Mouse (Mus musculus) monocyte, adult 59 days (primary cell): ENCODE data around the gene Hoxa13. TPM values are rescaled to one million over a fixed set of nuclear protein-coding genes. Genes with fewer than 3 reads are reported as not detected.

Experiments used
- total RNA-seq, 2 experiments: library from RNA; stranded (reverse); gene quantifications; one replicate each; pipeline ENCODE4 v1.2.4; 2023

Hoxa13 gene
- not detected for total RNA-seq

GRCm38 (mm10) chr6:52260654-52261575, at the start of gene Hoxa13:
Gene Hoxa13, minus strand, starts transcription at chr6:52260880.

GRCm38 (mm10) chr6:52245757-52246142, 14.9 kb downstream of the Hoxa13 start, which contains the start of gene Hoxa11:
Gene Hoxa11, minus strand, starts transcription at chr6:52245810.

GRCm38 (mm10) chr6:52240389-52241000, 20.2 kb downstream of the Hoxa13 start, which contains the start of gene Hoxa10:
Gene Hoxa10, minus strand, starts transcription at chr6:52240854.

GRCm38 (mm10) chr6:52230516-52231165, 30.0 kb downstream of the Hoxa13 start, which contains the start of gene Hoxa9:
Gene Hoxa9, minus strand, starts transcription at chr6:52231089.

DNA sequence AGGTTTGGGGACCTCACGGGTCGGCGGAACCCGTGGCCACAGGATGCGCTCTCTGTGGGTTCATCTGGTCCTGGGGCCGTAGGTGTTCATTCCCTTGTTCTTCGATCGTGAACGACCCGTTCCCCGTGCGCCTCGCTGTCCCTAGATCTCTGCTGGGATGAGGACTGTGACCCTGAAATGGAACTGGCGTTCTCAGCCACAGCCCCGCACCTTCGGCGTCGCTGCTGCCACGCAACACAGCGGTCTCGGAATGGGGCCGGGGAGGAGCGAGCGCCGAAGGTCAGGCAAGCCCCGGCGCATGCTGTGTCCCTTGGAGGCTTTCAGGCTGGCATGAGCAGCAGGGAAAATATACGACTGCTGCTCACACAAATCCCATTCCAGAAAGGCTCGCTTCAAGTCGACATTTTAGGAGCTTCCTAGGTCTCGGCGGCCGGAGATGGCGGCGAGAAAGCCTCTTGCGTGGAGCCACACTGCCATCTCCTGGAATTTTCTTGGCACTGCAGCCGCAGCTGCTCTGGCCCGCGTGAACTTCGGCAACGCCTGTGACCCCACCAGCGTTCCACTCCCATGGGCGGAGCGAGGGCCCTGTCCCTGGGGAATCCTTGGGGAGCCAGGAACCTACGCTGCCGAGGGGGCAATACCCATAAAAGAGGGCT, 39.2 kb downstream of the Hoxa13 start, which contains the start of gene Hoxa7:
TSS of gene Hoxa7 (minus strand) at position 518 of the 656 bp plus-strand sequence.

DNA sequence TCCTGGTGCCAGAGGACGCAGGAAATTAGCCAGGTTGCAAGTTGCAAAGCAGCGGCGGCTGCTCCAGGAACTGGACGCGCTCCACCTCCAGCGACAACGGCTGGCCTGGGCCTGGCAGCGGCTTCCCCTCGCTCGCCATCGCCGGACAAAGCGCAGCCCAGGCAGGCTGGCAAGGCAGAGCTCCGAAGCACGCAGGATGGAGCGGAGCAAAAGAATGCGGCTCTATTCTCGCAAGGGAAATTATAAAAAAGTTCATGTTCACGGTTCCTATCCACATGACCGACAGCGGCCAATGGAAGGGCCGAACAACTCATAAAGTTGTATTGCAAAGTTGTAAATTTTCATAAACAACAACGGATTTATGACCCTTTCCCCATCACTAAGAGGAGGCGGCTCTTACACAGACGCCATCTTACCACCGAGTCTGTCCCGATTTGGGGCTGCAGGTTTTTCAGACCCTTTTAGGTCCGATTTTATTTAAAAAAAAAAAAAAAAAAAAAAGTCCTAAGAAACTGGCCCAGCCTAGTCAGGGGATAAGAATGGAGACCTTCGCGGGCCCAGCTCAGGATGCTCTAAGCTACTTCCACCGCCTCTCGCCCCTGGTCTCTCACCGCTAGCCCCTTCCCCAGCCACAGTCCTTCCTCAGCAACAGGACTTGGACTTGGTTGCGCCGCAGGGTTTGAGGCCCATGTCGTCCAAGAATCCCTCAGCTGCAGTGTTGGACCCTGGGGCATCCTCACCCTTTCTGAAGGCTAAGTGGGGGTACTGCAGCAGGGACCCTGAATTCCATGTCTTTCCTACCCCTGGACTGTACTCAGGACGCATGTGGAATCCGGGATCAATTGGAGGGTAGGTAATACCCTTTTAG, 47.3 kb downstream of the Hoxa13 start, which contains the start of the genes Hoxa3 and Gm28308:
TSS of gene Hoxa3 (minus strand) at position 218 of the 868 bp plus-strand sequence.
TSS of gene Gm28308 (minus strand) at position 221 of the 868 bp plus-strand sequence.

DNA sequence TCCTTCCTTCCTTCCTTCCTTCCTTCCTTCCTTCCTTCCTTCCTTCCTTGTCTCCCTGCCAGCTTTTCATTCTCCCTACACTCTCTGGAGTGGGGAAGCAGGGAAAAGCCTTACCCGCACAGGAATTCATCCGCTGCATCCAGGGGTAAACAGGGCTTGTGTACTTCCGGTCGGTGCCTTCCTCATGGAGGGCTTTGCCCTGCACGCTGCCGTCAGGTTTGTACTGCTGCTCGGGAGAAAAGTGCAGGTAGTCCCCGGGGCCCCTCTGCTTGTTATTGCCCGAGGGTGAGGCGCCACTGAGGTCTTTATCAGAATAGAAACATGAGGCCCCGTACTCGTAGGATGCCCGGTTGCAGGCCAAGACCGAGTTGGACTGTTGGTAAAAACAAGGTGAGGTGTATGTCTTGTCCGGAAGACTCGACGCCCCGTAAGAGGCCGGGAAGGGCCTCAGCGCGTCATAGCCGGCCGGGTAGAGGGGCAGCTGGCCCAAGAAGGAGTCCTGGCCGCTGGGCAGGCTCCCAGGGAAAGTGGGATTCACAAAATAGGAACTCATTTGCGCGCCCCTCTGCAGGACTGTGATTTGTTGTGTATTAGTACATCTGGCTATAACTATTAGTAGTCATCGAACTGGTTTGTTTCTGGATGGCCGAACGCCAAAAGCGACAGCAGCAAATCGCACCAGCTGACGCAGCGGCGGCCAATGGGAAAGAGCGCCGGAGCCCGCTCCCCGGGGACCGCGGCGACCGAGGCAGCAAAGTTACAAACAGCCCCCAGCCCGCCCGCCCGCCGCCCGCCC, 52.4 kb downstream of the Hoxa13 start, which contains the start of gene Hoxa6:
TSS of gene Hoxa6 (minus strand) at position 651 of the 796 bp plus-strand sequence.

Other genes starting within 250 kb of the Hoxa13 start
- gene Skap2, start 248.3 kb downstream of the Hoxa13 start, total RNA-seq: 100 to 1,000 TPM; 179 to 182 TPM
- gene Hoxa1, start 102.6 kb downstream of the Hoxa13 start, total RNA-seq: under 1 TPM; 0.34 to 0.55 TPM
- gene Hoxa2, start 96.0 kb downstream of the Hoxa13 start, total RNA-seq: not detected
- gene 5730596B20Rik, start 83.4 kb downstream of the Hoxa13 start, total RNA-seq: not detected
- gene Hoxa4, start 69.1 kb downstream of the Hoxa13 start, total RNA-seq: not detected
- gene Hoxa5, start 56.3 kb downstream of the Hoxa13 start, total RNA-seq: under 1 TPM in 1 of 2 experiments, not detected in 1; 0.27 TPM
- not detected for gene Hoxa6, start 52.2 kb downstream of the Hoxa13 start, total RNA-seq
- gene Hoxa3, start 47.5 kb downstream of the Hoxa13 start, total RNA-seq: under 1 TPM in 1 of 2 experiments, not detected in 1; 0.24 TPM
- not detected for gene Gm28308, start 47.5 kb downstream of the Hoxa13 start, total RNA-seq
- not detected for gene Hoxa7, start 39.0 kb downstream of the Hoxa13 start, total RNA-seq
- not detected for gene Hoxa9, start 29.8 kb downstream of the Hoxa13 start, total RNA-seq
- not detected for gene Hoxa10, start 20.0 kb downstream of the Hoxa13 start, total RNA-seq
- not detected for gene Hoxa11, start 15.1 kb downstream of the Hoxa13 start, total RNA-seq
- gene Evx1, start 52.6 kb upstream of the Hoxa13 start, total RNA-seq: not detected